ENCODE assay signal across 8 mouse cellular contexts in the genomic region with DNA sequence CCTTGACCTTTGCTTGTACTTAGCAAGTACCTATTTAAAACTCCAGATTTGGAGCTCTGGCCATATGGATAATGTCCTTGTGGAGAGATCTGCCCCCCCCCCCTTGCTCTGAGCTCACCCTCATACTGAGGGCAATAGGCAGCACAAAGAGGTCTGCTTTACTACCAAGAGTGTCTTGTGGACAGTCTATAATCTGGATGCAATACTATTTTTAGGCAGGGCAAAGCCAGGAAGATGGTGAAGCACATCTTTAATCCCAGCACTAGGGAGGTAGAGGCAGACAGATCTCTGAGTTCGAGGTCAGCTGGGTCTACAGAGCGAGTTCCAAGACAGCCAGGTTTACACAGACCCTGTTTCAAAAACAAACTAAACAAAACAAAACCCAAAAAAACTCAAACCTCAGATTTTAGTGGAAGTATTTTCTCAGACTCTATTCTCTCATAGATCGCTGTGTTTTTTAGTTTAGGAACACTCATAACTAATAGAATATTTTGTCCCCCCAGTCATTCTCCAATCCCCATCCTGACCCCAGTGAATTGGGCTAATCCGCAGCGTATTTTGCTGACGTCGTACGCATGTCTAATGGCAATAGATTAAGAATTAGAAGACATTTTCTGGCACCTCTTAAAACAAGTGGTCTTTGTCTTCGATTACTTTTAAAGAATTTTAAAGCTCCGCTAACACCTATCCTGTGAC. TPM values are rescaled to one million over a fixed set of nuclear protein-coding genes. Genes with fewer than 3 reads are reported as not detected.
DNase-seq lines count a peak whose midpoint lies in the region; ATAC-seq lines count a peak whose summit lies in the region.

No protein-coding gene starts in this region.

- peaks cover 13% of the 10 kb centered on the region for H3K36me3 ChIP-seq in kidney, embryonic 16.5 days (ENCODE audit: insufficient read depth, low read length)
- H3K36me3 ChIP-seq in forebrain, embryonic 11.5 days (ENCODE audit: control insufficient read depth, insufficient read depth, low read length): no peaks in the 10 kb centered on the region; the same call in 1 of the 2 replicates
- peaks cover 18% of the 10 kb centered on the region for H3K36me3 ChIP-seq in limb, embryonic 15.5 days
- peaks cover 19% of the 10 kb centered on the region for H3K36me3 ChIP-seq in stomach, embryonic 14.5 days (ENCODE audit: control insufficient read depth, insufficient read depth, low read length)

- H3K27me3 ChIP-seq in kidney, embryonic 16.5 days (ENCODE audit: insufficient read depth, low read length): no peaks in the 10 kb centered on the region
- H3K27me3 ChIP-seq in forebrain, embryonic 11.5 days (ENCODE audit: control insufficient read depth, insufficient read depth, low read length): no peaks in the 10 kb centered on the region
- H3K27me3 ChIP-seq in limb, embryonic 15.5 days: no peaks in the 10 kb centered on the region
- H3K27me3 ChIP-seq in stomach, embryonic 14.5 days (ENCODE audit: control insufficient read depth, insufficient read depth, low read length): no peaks in the 10 kb centered on the region

- H3K9ac ChIP-seq in kidney, embryonic 16.5 days (replicated peaks; ENCODE audit: low read length): peak overlapping the region; percentile 83
- peak overlapping the region; percentile 68 for H3K9ac ChIP-seq in forebrain, embryonic 11.5 days (ENCODE audit: low read length)
- peak overlapping the region; percentile 66; the same call in 1 of the 2 replicates for H3K9ac ChIP-seq in limb, embryonic 15.5 days
- H3K9ac ChIP-seq in stomach, embryonic 14.5 days (replicated peaks; ENCODE audit: low read depth, low read length): 0 out of 2 replicates have a peak overlapping the region, but pooled peaks have one; percentile 21

- H3K4me3 ChIP-seq in kidney, embryonic 16.5 days (ENCODE audit: low read length): peak overlapping the region; percentile 84
- H3K4me3 ChIP-seq in forebrain, embryonic 11.5 days (ENCODE audit: low read depth, low read length): peak overlapping the region; percentile 70
- peak overlapping the region; percentile 68 for H3K4me3 ChIP-seq in limb, embryonic 15.5 days
- peak overlapping the region; percentile 75 for H3K4me3 ChIP-seq in stomach, embryonic 14.5 days (ENCODE audit: low read depth, low read length)

- DNase-seq in kidney, postnatal 36 days: no peak
- peak; percentile 33 for DNase-seq in adipocyte (ENCODE audit: low spot score)
- DNase-seq in forebrain, embryonic 11.5 days (ENCODE audit: low spot score): no peak
- no peak for DNase-seq in gastrocnemius, postnatal 4 days (ENCODE audit: low spot score in 2 of 2)
- DNase-seq in kidney, adult 8-10 months: no peak

- H3K4me1 ChIP-seq in kidney, embryonic 16.5 days (ENCODE audit: insufficient read depth, low read length): peaks cover 11% of the 10 kb centered on the region
- H3K4me1 ChIP-seq in forebrain, embryonic 11.5 days (replicated peaks; ENCODE audit: control insufficient read depth, insufficient read depth, low read length): 0 out of 2 replicates have a peak, but pooled peaks cover 6% of the 10 kb centered on the region
- H3K4me1 ChIP-seq in limb, embryonic 15.5 days: peaks cover 8% of the 10 kb centered on the region
- no peaks in the 10 kb centered on the region for H3K4me1 ChIP-seq in stomach, embryonic 14.5 days (ENCODE audit: control insufficient read depth, insufficient read depth, low read length)

- no peaks in the 10 kb centered on the region for H3K9me3 ChIP-seq in kidney, embryonic 16.5 days (ENCODE audit: low read length)
- no peaks in the 10 kb centered on the region for H3K9me3 ChIP-seq in forebrain, embryonic 11.5 days (ENCODE audit: control insufficient read depth, low read length)
- H3K9me3 ChIP-seq in limb, embryonic 15.5 days: no peaks in the 10 kb centered on the region
- no peaks in the 10 kb centered on the region for H3K9me3 ChIP-seq in stomach, embryonic 14.5 days (ENCODE audit: control insufficient read depth, low read depth, low read length)

- 13% methylated on average over 10 of the region's 10 CpGs for WGBS in kidney, embryonic 16.5 days
- WGBS in forebrain, embryonic 11.5 days: 11% methylated on average over 10 of the region's 10 CpGs
- 7% methylated on average over 10 of the region's 10 CpGs for WGBS in limb, embryonic 15.5 days
- 5% methylated on average over 10 of the region's 10 CpGs for WGBS in stomach, embryonic 14.5 days

- peak overlapping the region; percentile 81 for H3K27ac ChIP-seq in kidney, embryonic 16.5 days (ENCODE audit: low read length)
- no peak overlapping the region for H3K27ac ChIP-seq in forebrain, embryonic 11.5 days (ENCODE audit: low read depth, low read length)
- H3K27ac ChIP-seq in limb, embryonic 15.5 days: peak overlapping the region; percentile 85
- peak overlapping the region; percentile 73 for H3K27ac ChIP-seq in stomach, embryonic 14.5 days (ENCODE audit: low read length)

- peak overlapping the region; percentile 62 for H3K4me2 ChIP-seq in kidney, embryonic 16.5 days (replicated peaks; ENCODE audit: low read depth, low read length)
- H3K4me2 ChIP-seq in forebrain, embryonic 11.5 days (ENCODE audit: low read depth, low read length, severe bottlenecking): peak overlapping the region; percentile 51
- peak overlapping the region; percentile 48 for H3K4me2 ChIP-seq in limb, embryonic 15.5 days
- H3K4me2 ChIP-seq in stomach, embryonic 14.5 days (replicated peaks; ENCODE audit: low read depth, low read length): peak overlapping the region; percentile 56

- peak; percentile 47 for ATAC-seq in kidney, embryonic 16.5 days (ENCODE audit: low FRiP score, low TSS enrichment)
- ATAC-seq in forebrain, embryonic 11.5 days (replicated peaks; ENCODE audit: low FRiP score): peak; percentile 52
- ATAC-seq in limb, embryonic 15.5 days (ENCODE audit: insufficient number of reproducible peaks, low FRiP score, low TSS enrichment, low read depth): no peak
- ATAC-seq in stomach, embryonic 14.5 days (ENCODE audit: insufficient number of reproducible peaks, insufficient read depth, low FRiP score, low read depth): peak; percentile 54; the same call in 1 of the 2 replicates

RNA-seq across cellular contexts. Expression of gene 4833420G17Rik, which starts 0.5 kb away (rescaled TPM):
- 59.7 and 64.6 TPM in 2 replicates for polyA plus RNA-seq in kidney, embryonic 16.5 days (2015; fragmentation: Nextera tagmentation; extraction: Ambion mirVana)
- polyA plus RNA-seq in forebrain, embryonic 11.5 days (2014; fragmentation: Nextera tagmentation; extraction: Ambion mirVana): 81.3 and 90.4 TPM in 2 replicates
- polyA plus RNA-seq in limb, embryonic 15.5 days (2015; fragmentation: Nextera tagmentation; extraction: Ambion mirVana): 57.9 and 59.4 TPM in 2 replicates
- polyA plus RNA-seq in stomach, embryonic 14.5 days (2014; fragmentation: Nextera tagmentation; extraction: Ambion mirVana): 76.5 and 79.3 TPM in 2 replicates
- total RNA-seq in gastrocnemius, postnatal 4 days (2021): 10 to 100 TPM; 14.3 to 17.7 TPM

RNA-seq across cellular contexts. Expression of gene Tmem267, which starts 25.8 kb away (rescaled TPM):
- polyA plus RNA-seq in kidney, embryonic 16.5 days (2015; fragmentation: Nextera tagmentation; extraction: Ambion mirVana): 1.5 and 1.6 TPM in 2 replicates
- polyA plus RNA-seq in forebrain, embryonic 11.5 days (2014; fragmentation: Nextera tagmentation; extraction: Ambion mirVana): 2.5 and 2.8 TPM in 2 replicates
- polyA plus RNA-seq in limb, embryonic 15.5 days (2015; fragmentation: Nextera tagmentation; extraction: Ambion mirVana): 1.2 and 1.4 TPM in 2 replicates
- 1.2 and 1.6 TPM in 2 replicates for polyA plus RNA-seq in stomach, embryonic 14.5 days (2014; fragmentation: Nextera tagmentation; extraction: Ambion mirVana)
- 10 to 100 TPM in 1 of 2 experiments, 1 to 10 TPM in 1; 6.0 to 11.7 TPM for total RNA-seq in gastrocnemius, postnatal 4 days (2021)

RNA-seq across cellular contexts. Expression of gene 3110070M22Rik, which starts 26.1 kb away (rescaled TPM):
- 0.79 and 1.5 TPM in 2 replicates for polyA plus RNA-seq in kidney, embryonic 16.5 days (2015; fragmentation: Nextera tagmentation; extraction: Ambion mirVana)
- polyA plus RNA-seq in forebrain, embryonic 11.5 days (2014; fragmentation: Nextera tagmentation; extraction: Ambion mirVana): 1.2 TPM in 2 replicates
- polyA plus RNA-seq in limb, embryonic 15.5 days (2015; fragmentation: Nextera tagmentation; extraction: Ambion mirVana): 0.93 and 1.1 TPM in 2 replicates
- polyA plus RNA-seq in stomach, embryonic 14.5 days (2014; fragmentation: Nextera tagmentation; extraction: Ambion mirVana): 1.4 and 2.1 TPM in 2 replicates
- under 1 TPM; 0.74 to 0.88 TPM for total RNA-seq in gastrocnemius, postnatal 4 days (2021)

RNA-seq across cellular contexts. Expression of gene Paip1, which starts 33.6 kb away (rescaled TPM):
- polyA plus RNA-seq in kidney, embryonic 16.5 days (2015; fragmentation: Nextera tagmentation; extraction: Ambion mirVana): 66.2 and 81.1 TPM in 2 replicates
- 117 and 128 TPM in 2 replicates for polyA plus RNA-seq in forebrain, embryonic 11.5 days (2014; fragmentation: Nextera tagmentation; extraction: Ambion mirVana)
- polyA plus RNA-seq in limb, embryonic 15.5 days (2015; fragmentation: Nextera tagmentation; extraction: Ambion mirVana): 49.0 and 62.0 TPM in 2 replicates
- 87.6 and 88.3 TPM in 2 replicates for polyA plus RNA-seq in stomach, embryonic 14.5 days (2014; fragmentation: Nextera tagmentation; extraction: Ambion mirVana)
- total RNA-seq in gastrocnemius, postnatal 4 days (2021): 100 to 1,000 TPM in 1 of 2 experiments, 10 to 100 TPM in 1; 97.7 to 101 TPM

Comparison
In these comparisons a context has a peak if more than half of its experiments do, and no peak if none do; other contexts are left out.
1. H3K9ac ChIP-seq: peak in every context shown above with its lines; median percentile 83 in kidney, embryonic 16.5 days; 68 in forebrain, embryonic 11.5 days; 66 in limb, embryonic 15.5 days; 21 in stomach, embryonic 14.5 days.